Mouse (Mus musculus): ENCODE results near the gene Hrct1.

Hrct1 gene

GRCm38 (mm10) chr4:43726995-43727394 lies at the start of gene Hrct1:
Gene Hrct1, plus strand, starts transcription at chr4:43727188.
- DNase-seq, result peak; percentile 77 to 86

- no peak for DNase-seq
Observed at GRCm38 (mm10) chr4:43678541-43678940, 48.4 kb upstream of the Hrct1 start.

- DNase-seq, result peak in 1 of 2 experiments; percentile 21
Observed at GRCm38 (mm10) chr4:43679416-43680043, 47.5 kb upstream of the Hrct1 start.

- no peak for DNase-seq
Observed at GRCm38 (mm10) chr4:43690021-43690420, 37.0 kb upstream of the Hrct1 start.

- no peak for DNase-seq
Observed at GRCm38 (mm10) chr4:43691026-43691425, 36.0 kb upstream of the Hrct1 start.

GRCm38 (mm10) chr4:43693806-43694241 lies 33.2 kb upstream of the Hrct1 start:
- DNase-seq, result no peak

- DNase-seq, result no peak
Observed at GRCm38 (mm10) chr4:43694439-43695248, 32.3 kb upstream of the Hrct1 start.

- DNase-seq, result peak; percentile 47 to 60
Observed at GRCm38 (mm10) chr4:43695249-43695671, 31.7 kb upstream of the Hrct1 start.

GRCm38 (mm10) chr4:43696561-43696960 lies 30.4 kb upstream of the Hrct1 start:
- no peak for DNase-seq

- DNase-seq, result no peak
Observed at GRCm38 (mm10) chr4:43700707-43701106, 26.3 kb upstream of the Hrct1 start, which contains the start of gene Olfr70. Gene Olfr70, minus strand, starts transcription at chr4:43700807.

GRCm38 (mm10) chr4:43703439-43703838 lies 23.5 kb upstream of the Hrct1 start:
- DNase-seq, result no peak

GRCm38 (mm10) chr4:43703851-43704250 lies 23.1 kb upstream of the Hrct1 start:
- peak in 1 of 2 experiments; percentile 30 for DNase-seq

GRCm38 (mm10) chr4:43705991-43706390 lies 21.0 kb upstream of the Hrct1 start:
- DNase-seq, result no peak

GRCm38 (mm10) chr4:43709869-43710268 lies 17.1 kb upstream of the Hrct1 start, which contains the start of gene Olfr71:
Gene Olfr71, minus strand, starts transcription at chr4:43710255.
- peak in 1 of 2 experiments; percentile 34 for DNase-seq

- DNase-seq, result peak; percentile 51 to 86
Observed at GRCm38 (mm10) chr4:43711821-43712220, 15.2 kb upstream of the Hrct1 start.

- peak; percentile 59 to 79 for DNase-seq
Observed at GRCm38 (mm10) chr4:43713652-43714219, 13.3 kb upstream of the Hrct1 start.

- DNase-seq, result no peak
Observed at GRCm38 (mm10) chr4:43720491-43721228, 6.3 kb upstream of the Hrct1 start.

GRCm38 (mm10) chr4:43722191-43722590 lies 4.8 kb upstream of the Hrct1 start:
- DNase-seq, result no peak

- peak in 1 of 2 experiments; percentile 44 for DNase-seq
Observed at GRCm38 (mm10) chr4:43724764-43725163, 2.2 kb upstream of the Hrct1 start.

GRCm38 (mm10) chr4:43726228-43726993 lies 577 bp upstream of the Hrct1 start:
- DNase-seq, result peak in 1 of 2 experiments; percentile 32

GRCm38 (mm10) chr4:43727718-43728575 lies 959 bp downstream of the Hrct1 start:
- no peak for DNase-seq
